Mouse (Mus musculus) heart, adult 2 months (tissue): ENCODE data around the gene Prdm11.

Experiments
- CTCF ChIP-seq: fragments of 200-600 bp; IDR thresholded peaks from 2 replicates; pipeline ENCODE4 v1.8.1; 2022; ENCODE audit warnings: antibody characterized with exemption, mild to moderate bottlenecking, moderate library complexity
- EP300 ChIP-seq: fragments of 200-500 bp; IDR thresholded peaks from 2 replicates; pipeline ENCODE4 v1.6.1; 2011; ENCODE audit warnings: low read depth, low read length, control low read depth; ENCODE audit not compliant: insufficient read depth
- POLR2A ChIP-seq: fragments of 200-500 bp; IDR thresholded peaks from 2 replicates; pipeline ENCODE4 v1.6.1; 2011; ENCODE audit warnings: mild to moderate bottlenecking, low read depth, low read length, control low read depth; ENCODE audit not compliant: insufficient read depth

- TF ChIP-seq CTCF (no peak), POLR2A (no peak), EP300 (no peak)
Measured at GRCm38 (mm10) chr2:93076578-93076955, 30.6 kb upstream of the Prdm11 start.
